9 mouse cellular contexts compared by ENCODE assay signal in genomic region chr2:28538817-28539128, GRCm38 (mm10). TPM values are rescaled to one million over a fixed set of nuclear protein-coding genes. Genes with fewer than 3 reads are reported as not detected.
DNase-seq lines count a peak whose midpoint lies in the region; ATAC-seq and TF ChIP-seq lines count a peak whose summit lies in the region.
"Had no signal": no experiment of that assay in that cellular context is flagged by ENCODE, and none has a peak within 500 bp of the region (broad histone marks: within the 10 kb centered on the region; RNA-seq: fewer than 3 reads in every experiment).

No protein-coding gene starts in this region.

- peak overlapping the region; percentile 24; the same call in 1 of the 2 replicates for H3K9ac ChIP-seq in heart, embryonic 12.5 days
- peak overlapping the region; percentile 17; the same call in 1 of the 2 replicates for H3K9ac ChIP-seq in midbrain, embryonic 14.5 days (replicated peaks; ENCODE audit: low read length)

- peaks cover 24% of the 10 kb centered on the region for H3K36me3 ChIP-seq in heart, embryonic 12.5 days
- H3K36me3 ChIP-seq in midbrain, embryonic 14.5 days (ENCODE audit: control insufficient read depth, insufficient read depth, low read length) = peaks cover 21% of the 10 kb centered on the region

- TF ChIP-seq POLR2A in brain, embryonic 14.5 days (IDR thresholded peaks at IDR 0.05; ENCODE audit: borderline replicate concordance, extremely low read depth, insufficient read depth, insufficient read length, poor library complexity, severe bottlenecking) = no peak

- H3K9me3 ChIP-seq in heart, embryonic 12.5 days (replicated peaks) = no peaks in the 10 kb centered on the region
- no peaks in the 10 kb centered on the region for H3K9me3 ChIP-seq in midbrain, embryonic 14.5 days (ENCODE audit: control insufficient read depth, low read length)

- ATAC-seq in heart, embryonic 12.5 days (ENCODE audit: insufficient number of reproducible peaks, low FRiP score) = no peak
- peak; percentile 22 for ATAC-seq in midbrain, embryonic 14.5 days (ENCODE audit: low FRiP score, low TSS enrichment)
- ATAC-seq in erythroblast, adult 5-6 weeks (replicated peaks; ENCODE audit: low FRiP score, poor library complexity, severe bottlenecking) = no peak

- H3K4me1 ChIP-seq in heart, embryonic 12.5 days (replicated peaks) = peaks cover 57% of the 10 kb centered on the region
- peaks cover 66% of the 10 kb centered on the region for H3K4me1 ChIP-seq in midbrain, embryonic 14.5 days (ENCODE audit: control insufficient read depth, insufficient read depth, low read length)

- TF ChIP-seq CTCF in brain, embryonic 14.5 days (IDR thresholded peaks at IDR 0.05; ENCODE audit: borderline replicate concordance, extremely low read depth, insufficient read depth, insufficient read length) = no peak

- WGBS in heart, embryonic 12.5 days = 50% methylated on average over 1 of the region's 1 CpGs
- WGBS in midbrain, embryonic 14.5 days = 20% methylated on average over 1 of the region's 1 CpGs

- peak overlapping the region; percentile 20; the same call in 1 of the 2 replicates for H3K27ac ChIP-seq in heart, embryonic 12.5 days (ENCODE audit: poor library complexity, severe bottlenecking)
- H3K27ac ChIP-seq in midbrain, embryonic 14.5 days (replicated peaks; ENCODE audit: low read depth, low read length) = peak overlapping the region; percentile 77

- no peak for DNase-seq in heart, adult 9 months (ENCODE audit: low spot score in 2 of 2)
- peak; percentile 72 for DNase-seq in brain, embryonic 14.5 days (ENCODE audit: low read depth)
- DNase-seq in gastrocnemius, postnatal 25 days = peak; percentile 73
- DNase-seq in midbrain, embryonic 14.5 days = peak; percentile 40
- no peak for DNase-seq in yolk sac, embryonic 10.5 days (ENCODE audit: low spot score)
- DNase-seq in spleen, postnatal 14 days (ENCODE audit: low spot score in 2 of 2) = no peak

- H3K4me3 ChIP-seq in heart, embryonic 12.5 days = no peak overlapping the region
- no peak overlapping the region for H3K4me3 ChIP-seq in midbrain, embryonic 14.5 days (replicated peaks; ENCODE audit: low read depth, low read length)
- H3K4me3 ChIP-seq: erythroblast, embryonic 14.5 days had no signal

- H3K27me3 ChIP-seq in heart, embryonic 12.5 days (replicated peaks) = no peaks in the 10 kb centered on the region
- H3K27me3 ChIP-seq in midbrain, embryonic 14.5 days (ENCODE audit: control insufficient read depth, insufficient read depth, low read length) = no peaks in the 10 kb centered on the region

- no peak overlapping the region for H3K4me2 ChIP-seq in heart, embryonic 12.5 days
- peak overlapping the region; percentile 19; the same call in 1 of the 2 replicates for H3K4me2 ChIP-seq in midbrain, embryonic 14.5 days (ENCODE audit: low read length)

RNA-seq across cellular contexts. Expression of gene Cel, which starts 24.4 kb away (rescaled TPM):
- not detected in 2 replicates for polyA plus RNA-seq in heart, embryonic 12.5 days (2016; fragmentation: Nextera tagmentation; extraction: Ambion mirVana)
- polyA plus RNA-seq in brain, embryonic 14.5 days (2012; rRNA removed) = 0.10 and 0.14 TPM in 2 replicates
- not detected for total RNA-seq in gastrocnemius, postnatal 25 days (2021)
- polyA plus RNA-seq in midbrain, embryonic 14.5 days (2014; fragmentation: Nextera tagmentation; extraction: Ambion mirVana) = not detected in 2 replicates
- total RNA-seq in erythroblast, adult 5-6 weeks (2015; ENCODE audit: low replicate concordance) = not detected in 2 replicates
- total RNA-seq in erythroblast, adult 5-6 weeks (2017; ENCODE audit: low replicate concordance) = not detected in 2 replicates
- polyA plus RNA-seq: erythroblast, embryonic 14.5 days had no signal

RNA-seq across cellular contexts. Expression of gene Ralgds, which starts 25.8 kb away (rescaled TPM):
- polyA plus RNA-seq in heart, embryonic 12.5 days (2016; fragmentation: Nextera tagmentation; extraction: Ambion mirVana) = 21.1 and 22.1 TPM in 2 replicates
- polyA plus RNA-seq in brain, embryonic 14.5 days (2012; rRNA removed) = 179 and 191 TPM in 2 replicates
- total RNA-seq in gastrocnemius, postnatal 25 days (2021) = 10 to 100 TPM in 1 of 2 experiments, 1 to 10 TPM in 1; 8.3 to 11.6 TPM
- polyA plus RNA-seq in midbrain, embryonic 14.5 days (2014; fragmentation: Nextera tagmentation; extraction: Ambion mirVana) = 97.9 and 101 TPM in 2 replicates
- 1.5 TPM in 1 of 2 replicates, not detected in the other for total RNA-seq in erythroblast, adult 5-6 weeks (2015; ENCODE audit: low replicate concordance)
- 0.28 and 4.2 TPM in 2 replicates for total RNA-seq in erythroblast, adult 5-6 weeks (2017; ENCODE audit: low replicate concordance)

RNA-seq across cellular contexts. Expression of gene Gm10134, which starts 32.9 kb away (rescaled TPM):
- polyA plus RNA-seq in heart, embryonic 12.5 days (2016; fragmentation: Nextera tagmentation; extraction: Ambion mirVana) = 0.82 TPM in 1 of 2 replicates, not detected in the other
- polyA plus RNA-seq in brain, embryonic 14.5 days (2012; rRNA removed) = 0.37 TPM in 1 of 2 replicates, not detected in the other
- 1 to 10 TPM in 1 of 2 experiments, under 1 TPM in 1; 0.88 to 1.2 TPM for total RNA-seq in gastrocnemius, postnatal 25 days (2021)
- 1.8 TPM in 1 of 2 replicates, not detected in the other for polyA plus RNA-seq in midbrain, embryonic 14.5 days (2014; fragmentation: Nextera tagmentation; extraction: Ambion mirVana)
- total RNA-seq in erythroblast, adult 5-6 weeks (2015; ENCODE audit: low replicate concordance) = 5.9 TPM in 1 of 2 replicates, not detected in the other
- not detected in 2 replicates for total RNA-seq in erythroblast, adult 5-6 weeks (2017; ENCODE audit: low replicate concordance)
- polyA plus RNA-seq: erythroblast, embryonic 14.5 days had no signal

RNA-seq across cellular contexts. Expression of gene Gbgt1, which starts 42.1 kb away (rescaled TPM):
- polyA plus RNA-seq in heart, embryonic 12.5 days (2016; fragmentation: Nextera tagmentation; extraction: Ambion mirVana) = 0.28 and 0.41 TPM in 2 replicates
- polyA plus RNA-seq in brain, embryonic 14.5 days (2012; rRNA removed) = 0.91 and 1.8 TPM in 2 replicates
- total RNA-seq in gastrocnemius, postnatal 25 days (2021) = 1 to 10 TPM in 1 of 2 experiments, under 1 TPM in 1; 0.54 to 1.0 TPM
- 1.3 TPM in 1 of 2 replicates, not detected in the other for polyA plus RNA-seq in midbrain, embryonic 14.5 days (2014; fragmentation: Nextera tagmentation; extraction: Ambion mirVana)
- not detected in 2 replicates for total RNA-seq in erythroblast, adult 5-6 weeks (2015; ENCODE audit: low replicate concordance)
- total RNA-seq in erythroblast, adult 5-6 weeks (2017; ENCODE audit: low replicate concordance) = not detected in 2 replicates
- polyA plus RNA-seq: erythroblast, embryonic 14.5 days had no signal

RNA-seq across cellular contexts. Expression of gene Gtf3c5, which starts 44.8 kb away (rescaled TPM):
- 32.5 and 34.2 TPM in 2 replicates for polyA plus RNA-seq in heart, embryonic 12.5 days (2016; fragmentation: Nextera tagmentation; extraction: Ambion mirVana)
- polyA plus RNA-seq in brain, embryonic 14.5 days (2012; rRNA removed) = 45.9 and 51.4 TPM in 2 replicates
- total RNA-seq in gastrocnemius, postnatal 25 days (2021) = 1 to 10 TPM; 7.3 to 7.6 TPM
- 30.5 and 31.0 TPM in 2 replicates for polyA plus RNA-seq in midbrain, embryonic 14.5 days (2014; fragmentation: Nextera tagmentation; extraction: Ambion mirVana)
- total RNA-seq in erythroblast, adult 5-6 weeks (2015; ENCODE audit: low replicate concordance) = 4.0 and 6.3 TPM in 2 replicates
- 2.8 and 2.9 TPM in 2 replicates for total RNA-seq in erythroblast, adult 5-6 weeks (2017; ENCODE audit: low replicate concordance)

Comparison
In these comparisons a context has a peak if more than half of its experiments do, and no peak if none do; other contexts are left out.
1. DNase-seq: peak in brain, embryonic 14.5 days (single experiment), gastrocnemius, postnatal 25 days (single experiment) and midbrain, embryonic 14.5 days (single experiment); none in heart, adult 9 months (0 of 2), yolk sac, embryonic 10.5 days (single experiment) and spleen, postnatal 14 days (0 of 2).